Mouse (Mus musculus): ENCODE measurements around the gene Tmem25. TPM values are rescaled to one million over a fixed set of nuclear protein-coding genes. Genes with fewer than 3 reads are reported as not detected.
"Not testable (repeated sequence)": the region's sequence is repeated elsewhere in the genome, so short reads cannot be mapped to it uniquely, and the experiment has no call there.

Tmem25 gene
- total RNA-seq, 4 experiments from 2014 or later, result 43.8 to 55.1 (median 49.5) TPM

GRCm38 (mm10) chr9:44772750-44773651 lies 26.1 kb downstream of the Tmem25 start:
- DNase-seq (ENCODE audit: low spot score in 2 of 2), result peak; percentile 89 to 94

GRCm38 (mm10) chr9:44772392-44772749 lies 26.7 kb downstream of the Tmem25 start:
- DNase-seq (ENCODE audit: low spot score in 2 of 2), result no peak

- no peak for DNase-seq (ENCODE audit: low spot score in 2 of 2)
These were observed 27.7 kb downstream of the Tmem25 start for GRCm38 (mm10) chr9:44771376-44771775.

GRCm38 (mm10) chr9:44768029-44768394 lies 31.1 kb downstream of the Tmem25 start:
- DNase-seq (ENCODE audit: low spot score in 2 of 2), result not testable (repeated sequence)

- peak; percentile 65 to 78 for DNase-seq (ENCODE audit: low spot score in 2 of 2)
These were observed 31.7 kb downstream of the Tmem25 start, which contains the start of the genes Arcn1 and Ift46 for GRCm38 (mm10) chr9:44767101-44768028. Gene Arcn1 (minus strand): TSS chr9:44767845. Gene Ift46 (plus strand): TSS chr9:44767908.

GRCm38 (mm10) chr9:44760873-44761272 lies 38.2 kb downstream of the Tmem25 start:
- DNase-seq (ENCODE audit: low spot score in 2 of 2), result no peak

- no peak for DNase-seq (ENCODE audit: low spot score in 2 of 2)
These were observed 50.6 kb downstream of the Tmem25 start for GRCm38 (mm10) chr9:44748473-44748872.

GRCm38 (mm10) chr9:44747341-44747740 lies 51.8 kb downstream of the Tmem25 start:
- DNase-seq (ENCODE audit: low spot score in 2 of 2), result no peak

GRCm38 (mm10) chr9:44746666-44747065 lies 52.4 kb downstream of the Tmem25 start:
- DNase-seq (ENCODE audit: low spot score in 2 of 2), result no peak

- no peak for DNase-seq (ENCODE audit: low spot score in 2 of 2)
These were observed 53.7 kb downstream of the Tmem25 start for GRCm38 (mm10) chr9:44745371-44745770.

Other genes starting within 250 kb of the Tmem25 start
- not detected for gene Cxcr5, start 237.4 kb downstream of the Tmem25 start, total RNA-seq (2022)
- 100 to 1,000 TPM; 130 to 145 (median 134) TPM for gene Ddx6, start 194.4 kb downstream of the Tmem25 start, total RNA-seq (2022)
- not detected for gene Treh, start 126.1 kb downstream of the Tmem25 start, total RNA-seq (2022)
- gene Phldb1, start 64.1 kb downstream of the Tmem25 start, total RNA-seq (2022), result 100 to 1,000 TPM in 2 of 4 experiments, 10 to 100 TPM in 2; 84.1 to 114 (median 102) TPM
- 100 to 1,000 TPM in 2 of 4 experiments, 10 to 100 TPM in 2; 94.1 to 110 (median 101) TPM for gene Arcn1, start 31.5 kb downstream of the Tmem25 start, total RNA-seq (2022)
- 10 to 100 TPM; 67.4 to 77.6 (median 70.5) TPM for gene Ift46, start 31.4 kb downstream of the Tmem25 start, total RNA-seq (2022)
- 1 to 10 TPM in 2 of 4 experiments, under 1 TPM in 1, not detected in 1; 0.74 to 1.4 (median 1.1) TPM for gene Ttc36, start 3.8 kb upstream of the Tmem25 start, total RNA-seq (2022)
- 100 to 1,000 TPM in 1 of 4 experiments, 10 to 100 TPM in 3; 63.4 to 103 (median 80.1) TPM for gene Kmt2a, start 82.0 kb upstream of the Tmem25 start, total RNA-seq (2022)
- 100 to 1,000 TPM; 246 to 356 (median 299) TPM for gene Atp5l, start 121.4 kb upstream of the Tmem25 start, total RNA-seq (2022)
- 10 to 100 TPM; 69.7 to 84.9 (median 72.3) TPM for gene Ube4a, start 166.3 kb upstream of the Tmem25 start, total RNA-seq (2022)
- gene Cd3g, start 181.1 kb upstream of the Tmem25 start, total RNA-seq (2022), result under 1 TPM in 2 of 4 experiments, not detected in 2; 0.38 to 0.43 TPM
- not detected for gene Cd3d, start 182.5 kb upstream of the Tmem25 start, total RNA-seq (2022)
- under 1 TPM in 2 of 4 experiments, not detected in 2; 0.27 to 0.33 TPM for gene Cd3e, start 210.3 kb upstream of the Tmem25 start, total RNA-seq (2022)
- 1 to 10 TPM; 1.3 TPM for gene Mpzl2, start 240.5 kb upstream of the Tmem25 start, total RNA-seq (2022)

Data from layer of hippocampus, adult 8-10 months (tissue).